Mouse (Mus musculus) neural tube, embryonic 14.5 days (tissue): ENCODE results near the gene Nol7. TPM values are rescaled to one million over a fixed set of nuclear protein-coding genes. Genes with fewer than 3 reads are reported as not detected.

Source experiments
- ATAC-seq: fragments of 200-750 bp; cut with Nextera tagmentation; 2 replicates; pipeline ENCODE4 v1.8.0; 2017; ENCODE audit warnings: low read depth, mild to moderate bottlenecking, moderate TSS enrichment, moderate library complexity
- H3K27ac ChIP-seq: fragments of 300-500 bp; sonication (generic); 2 replicates; pipeline ENCODE4 v1.5.1; 2014; ENCODE audit warnings: low read depth, mild to moderate bottlenecking, control low read depth, low read length, moderate library complexity, mixed read lengths
- H3K27me3 ChIP-seq: fragments of 300-500 bp; sonication (generic); 2 replicates; pipeline ENCODE4 v1.6.1; 2014; ENCODE audit warnings: low read length; ENCODE audit not compliant: control insufficient read depth, insufficient read depth
- H3K36me3 ChIP-seq: fragments of 300-500 bp; sonication (generic); 2 replicates; pipeline ENCODE4 v1.6.1; 2014; ENCODE audit warnings: low read length, mixed read lengths; ENCODE audit not compliant: control insufficient read depth, insufficient read depth
- H3K4me1 ChIP-seq: fragments of 300-500 bp; sonication (generic); 2 replicates; pipeline ENCODE4 v1.6.1; 2014; ENCODE audit warnings: low read length; ENCODE audit not compliant: control insufficient read depth, insufficient read depth
- H3K4me2 ChIP-seq: fragments of 300-500 bp; sonication (generic); 2 replicates; pipeline ENCODE4 v1.6.1; 2014; ENCODE audit warnings: mild to moderate bottlenecking, low read depth, low read length, control low read depth
- H3K4me3 ChIP-seq: fragments of 300-500 bp; sonication (generic); 2 replicates; pipeline ENCODE4 v1.5.1; 2014; ENCODE audit warnings: low read depth, low read length, control low read depth, mixed read lengths
- H3K9ac ChIP-seq: fragments of 300-500 bp; sonication (generic); replicated peaks from 2 replicates; pipeline ENCODE4 v1.6.1; 2014; ENCODE audit warnings: low read depth, mild to moderate bottlenecking, control low read depth, low read length, mixed read lengths
- H3K9me3 ChIP-seq: fragments of 300-500 bp; sonication (generic); 2 replicates; pipeline ENCODE4 v1.6.1; 2016; ENCODE audit warnings: low read length; ENCODE audit not compliant: control insufficient read depth
- WGBS: fragments of 180-500 bp; shearing (Covaris S2); extraction: QIAGEN DNeasy Blood & Tissue Kit; methylation state at CpG from one replicate; pipeline ENCODE4 v1.1.7; 2014; 5-methylcytosine and 5-hydroxymethylcytosine counted together
- polyA plus RNA-seq: library from polyadenylated mRNA; unstranded; fragments of >200 nt; fragmentation: Nextera tagmentation; extraction: Ambion mirVana; gene quantifications from 2 replicates; pipeline ENCODE4 v1.2.1, GENCODE M21; 2014

Gene Nol7
- polyA plus RNA-seq, result 159 and 197 TPM in 2 replicates

DNA sequence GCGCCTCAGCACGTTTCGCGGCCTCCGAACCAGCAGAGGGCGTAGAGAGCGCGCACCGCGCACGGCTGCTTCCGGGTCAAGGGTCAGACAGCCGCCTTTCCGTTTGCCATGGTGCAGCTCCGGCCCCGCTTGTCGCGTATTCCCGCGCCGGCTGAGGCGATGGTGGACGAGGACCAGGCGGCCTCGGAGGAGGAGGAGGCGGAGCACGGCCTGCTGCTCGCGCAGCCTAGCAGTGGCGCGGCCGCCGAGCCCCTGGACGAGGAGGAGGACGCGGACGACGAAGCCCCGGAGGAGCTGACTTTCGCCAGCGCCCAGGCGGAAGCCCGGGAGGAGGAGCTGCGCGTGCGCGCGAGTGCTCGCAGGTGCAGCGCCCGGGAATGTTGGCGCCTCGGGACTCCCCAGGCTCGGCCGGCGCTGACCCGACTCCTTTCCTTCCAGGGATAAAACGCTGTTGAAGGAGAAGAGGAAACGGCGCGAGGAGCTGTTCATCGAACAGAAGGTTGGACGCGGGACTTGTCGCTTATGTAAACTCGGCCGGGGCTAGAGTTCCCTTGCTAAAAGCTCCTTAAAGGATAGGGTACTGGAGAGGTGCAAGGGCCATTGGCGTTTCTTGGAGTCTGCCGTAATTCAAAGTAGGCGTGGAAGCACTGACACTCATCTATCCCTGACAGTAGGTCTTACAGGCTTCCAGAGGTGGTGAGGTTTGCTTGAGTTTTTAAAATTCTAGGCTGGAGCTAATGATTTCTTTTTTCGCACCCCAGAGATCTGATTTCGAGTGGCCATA, at the start of gene Nol7:
TSS of gene Nol7 (plus strand) at position 94 of the 784 bp plus-strand sequence.
- Histone ChIP-seq H3K36me3 (peaks cover 14% of the 10 kb centered on the region), H3K4me1 (peaks cover 10% of the 10 kb centered on the region; the same call in 1 of the 2 replicates), H3K4me2 (peak within 1 kb of the TSS; percentile 73), H3K9me3 (no peaks in the 10 kb centered on the region), H3K9ac (peak within 1 kb of the TSS; percentile 90), H3K27ac (peak within 1 kb of the TSS; percentile 95), H3K4me3 (peak within 1 kb of the TSS; percentile 86), H3K27me3 (no peaks in the 10 kb centered on the region)
- peak; percentile 93 for ATAC-seq
- WGBS, result 1% methylated on average over 71 of the region's 72 CpGs

- ATAC-seq, result no peak
- H3K9me3 ChIP-seq, result no peaks in the 10 kb centered on the region
- H3K4me3 ChIP-seq, result no peak overlapping the region
- H3K4me1 ChIP-seq, result no peaks in the 10 kb centered on the region
- H3K27ac ChIP-seq, result no peak overlapping the region
- H3K36me3 ChIP-seq, result no peaks in the 10 kb centered on the region
- no peak overlapping the region for H3K4me2 ChIP-seq
- no peak overlapping the region for H3K9ac ChIP-seq
- WGBS, result 89% methylated on average over 8 of the region's 8 CpGs
- no peaks in the 10 kb centered on the region for H3K27me3 ChIP-seq
Observed at GRCm38 (mm10) chr13:43349376-43349775, 48.8 kb upstream of the Nol7 start.

GRCm38 (mm10) chr13:43350489-43351169, 47.6 kb upstream of the Nol7 start:
- Histone ChIP-seq H3K27me3 (no peaks in the 10 kb centered on the region), H3K36me3 (no peaks in the 10 kb centered on the region), H3K27ac (no peak overlapping the region), H3K9ac (no peak overlapping the region), H3K4me1 (no peaks in the 10 kb centered on the region), H3K4me2 (no peak overlapping the region), H3K9me3 (no peaks in the 10 kb centered on the region), H3K4me3 (no peak overlapping the region)
- 72% methylated on average over 9 of the region's 9 CpGs for WGBS
- ATAC-seq, result no peak

GRCm38 (mm10) chr13:43353356-43353755, 44.8 kb upstream of the Nol7 start:
- Histone ChIP-seq H3K4me3 (no peak overlapping the region), H3K4me2 (no peak overlapping the region), H3K4me1 (no peaks in the 10 kb centered on the region), H3K36me3 (no peaks in the 10 kb centered on the region), H3K27me3 (no peaks in the 10 kb centered on the region), H3K9ac (no peak overlapping the region), H3K27ac (no peak overlapping the region), H3K9me3 (no peaks in the 10 kb centered on the region)
- WGBS, result 67% methylated on average over 4 of the region's 4 CpGs
- ATAC-seq, result no peak

DNA sequence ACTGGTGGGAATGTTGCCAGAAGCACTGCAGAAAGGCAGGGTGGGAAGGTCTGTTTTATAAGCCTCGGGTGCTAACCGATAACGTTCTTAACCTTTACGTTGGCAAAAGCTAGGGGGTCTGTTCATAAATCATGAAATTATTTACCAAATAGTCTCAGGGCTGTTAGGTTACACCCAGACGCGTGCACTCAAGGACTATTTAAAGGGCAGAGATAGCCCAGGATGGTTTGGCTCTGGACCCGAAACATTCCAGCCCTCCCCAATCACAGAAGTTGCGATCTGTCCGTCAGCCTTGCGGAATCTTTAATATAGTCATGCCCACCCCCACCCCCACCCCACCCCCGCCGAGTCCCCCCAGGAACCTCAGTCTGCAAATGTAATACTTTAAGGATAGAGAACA, 43.8 kb upstream of the Nol7 start:
- 80% methylated on average over 12 of the region's 12 CpGs for WGBS
- Histone ChIP-seq H3K36me3 (no peaks in the 10 kb centered on the region), H3K9me3 (no peaks in the 10 kb centered on the region), H3K27me3 (no peaks in the 10 kb centered on the region), H3K4me2 (no peak overlapping the region), H3K4me3 (no peak overlapping the region), H3K27ac (no peak overlapping the region), H3K4me1 (no peaks in the 10 kb centered on the region), H3K9ac (no peak overlapping the region)
- ATAC-seq, result no peak

DNA sequence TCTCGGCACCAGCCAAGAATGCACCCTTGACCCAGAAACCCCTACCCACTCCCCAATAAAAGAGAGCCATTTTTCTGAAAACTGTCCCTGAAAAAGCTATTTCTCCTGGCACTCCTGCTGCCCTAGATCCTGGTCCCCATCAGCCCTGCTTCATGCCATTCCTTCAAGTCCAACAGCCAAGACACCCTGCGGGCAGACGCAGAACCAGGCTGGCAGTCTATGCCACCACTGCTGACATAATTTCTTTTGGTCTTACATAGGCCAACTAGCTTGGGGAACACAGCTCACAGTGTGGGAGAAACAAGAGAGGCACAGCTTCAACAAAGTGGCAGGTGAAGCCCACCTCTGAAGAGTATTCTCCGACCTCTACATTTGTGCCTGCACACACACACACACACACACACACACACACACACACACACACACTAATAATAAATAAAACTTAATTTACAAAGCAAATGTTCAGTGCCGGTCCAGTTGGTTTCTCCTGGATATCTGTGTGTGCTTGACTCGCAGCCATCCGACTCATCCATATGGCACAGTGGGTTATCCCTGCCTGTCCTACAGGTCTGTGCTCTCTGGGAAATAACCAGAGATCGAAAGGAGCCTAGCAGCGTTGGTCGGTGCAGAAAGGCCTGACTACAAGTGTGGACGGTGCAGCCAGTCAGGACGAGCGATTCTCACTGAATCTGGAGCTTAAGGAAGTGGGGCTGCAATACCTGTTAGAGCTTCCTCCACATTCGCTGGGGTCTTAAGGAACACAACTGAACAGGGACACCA, 41.7 kb upstream of the Nol7 start:
- Histone ChIP-seq H3K4me3 (no peak overlapping the region), H3K9me3 (no peaks in the 10 kb centered on the region), H3K4me1 (no peaks in the 10 kb centered on the region), H3K4me2 (no peak overlapping the region), H3K27me3 (no peaks in the 10 kb centered on the region), H3K9ac (no peak overlapping the region), H3K36me3 (no peaks in the 10 kb centered on the region), H3K27ac (no peak overlapping the region)
- 90% methylated on average over 14 of the region's 14 CpGs for WGBS
- no peak for ATAC-seq

- H3K36me3 ChIP-seq, result no peaks in the 10 kb centered on the region
- H3K27ac ChIP-seq, result no peak overlapping the region
- H3K9ac ChIP-seq, result no peak overlapping the region
- WGBS, result 78% methylated on average over 6 of the region's 6 CpGs
- no peak for ATAC-seq
- H3K4me1 ChIP-seq, result 0 out of 2 replicates have a peak, but pooled peaks cover 4% of the 10 kb centered on the region
- no peak overlapping the region for H3K4me3 ChIP-seq
- H3K9me3 ChIP-seq, result no peaks in the 10 kb centered on the region
- H3K4me2 ChIP-seq, result no peak overlapping the region
- no peaks in the 10 kb centered on the region for H3K27me3 ChIP-seq
Observed at GRCm38 (mm10) chr13:43360534-43360933, 37.7 kb upstream of the Nol7 start.

DNA sequence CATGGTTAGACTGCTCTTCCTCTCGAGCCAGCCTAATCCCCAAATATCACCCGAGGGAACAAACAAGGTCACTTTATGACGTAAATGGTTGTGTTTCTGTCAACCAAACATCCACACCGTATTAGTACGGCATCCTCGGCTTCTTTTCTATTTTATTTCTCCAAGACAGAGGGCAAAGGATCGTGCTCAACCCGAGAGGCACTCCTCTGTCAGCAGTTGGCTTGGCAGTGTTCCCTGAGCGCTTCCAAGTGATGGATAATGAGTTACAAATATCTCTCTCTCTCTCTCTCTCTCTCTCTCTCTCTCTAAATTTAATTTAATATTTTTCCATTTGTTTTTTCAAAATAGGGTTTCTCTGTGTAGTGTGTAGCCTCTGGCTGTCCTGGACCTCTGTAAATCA, 35.8 kb upstream of the Nol7 start:
- 0 out of 2 replicates have a peak, but pooled peaks cover 4% of the 10 kb centered on the region for H3K4me1 ChIP-seq
- H3K4me2 ChIP-seq, result no peak overlapping the region
- ATAC-seq, result no peak
- no peaks in the 10 kb centered on the region for H3K27me3 ChIP-seq
- H3K27ac ChIP-seq, result no peak overlapping the region
- H3K9ac ChIP-seq, result no peak overlapping the region
- H3K9me3 ChIP-seq, result no peaks in the 10 kb centered on the region
- 70% methylated on average over 9 of the region's 9 CpGs for WGBS
- no peaks in the 10 kb centered on the region for H3K36me3 ChIP-seq
- no peak overlapping the region for H3K4me3 ChIP-seq
